Mouse (Mus musculus) urinary bladder, adult 2 months (tissue): ENCODE measurements around the gene Galnt2. TPM values are rescaled to one million over a fixed set of nuclear protein-coding genes. Genes with fewer than 3 reads are reported as not detected.

Experiments used
- DNase-seq: peaks from one replicate; pipeline ENCODE4 v3.0.0; 2022; ENCODE audit warnings: low spot score
- polyA plus RNA-seq: library from polyadenylated mRNA; depleted of rRNA; stranded (reverse); fragments of >200 nt; gene quantifications from 2 replicates; pipeline ENCODE4 v1.2.3, GENCODE M21; 2012

The Galnt2 gene
- polyA plus RNA-seq, 1 experiment: 57.3 TPM

DNA sequence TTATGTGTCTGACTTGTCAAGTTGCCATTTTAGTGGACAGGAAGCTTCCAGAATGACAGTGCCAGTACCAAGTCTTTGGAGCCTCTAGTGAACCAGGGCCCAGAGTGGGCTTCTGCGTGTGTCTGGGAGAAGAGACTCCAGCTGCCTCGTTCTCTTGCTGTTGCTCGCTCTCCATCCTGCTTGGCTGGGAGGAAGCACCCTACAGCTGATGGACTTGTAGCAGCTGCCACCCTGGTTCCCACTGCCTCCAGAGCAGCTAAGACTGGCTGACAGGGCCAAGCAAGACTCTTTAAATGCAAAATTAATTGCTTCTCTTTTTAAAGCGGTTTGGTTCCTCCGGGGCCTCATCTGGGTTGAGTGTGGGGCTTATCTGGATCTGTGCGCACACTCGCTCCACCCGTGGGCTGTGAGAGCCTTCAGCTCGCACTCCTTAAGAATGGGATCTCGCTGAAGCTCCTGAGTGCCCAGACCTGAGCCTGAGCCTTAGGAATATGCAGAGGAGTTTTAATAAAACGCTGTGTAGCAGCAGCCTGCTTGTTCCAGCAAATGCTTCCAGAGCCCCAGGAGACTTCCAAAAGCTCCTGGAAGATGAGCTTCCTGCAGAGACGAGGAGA lies 90.1 kb downstream of the Galnt2 start:
- DNase-seq: no peak

DNA sequence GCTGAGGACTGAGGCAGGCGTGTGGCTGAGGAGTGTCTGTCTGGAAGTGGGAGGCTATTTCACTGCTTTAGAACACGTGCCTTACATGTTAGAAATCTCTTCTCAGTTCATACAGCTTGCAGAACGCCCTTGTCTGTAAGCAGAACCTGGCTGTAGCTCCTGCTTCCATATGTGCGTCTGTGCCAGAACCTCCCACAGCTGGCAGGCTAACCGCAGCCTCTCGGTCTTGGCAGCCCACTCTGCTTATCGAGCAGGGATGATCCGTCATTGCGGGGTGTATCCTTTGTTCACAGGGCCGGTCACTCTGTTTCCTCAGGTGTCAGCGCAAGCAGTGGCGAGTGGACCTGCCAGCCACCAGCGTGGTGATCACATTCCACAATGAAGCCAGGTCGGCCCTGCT lies 92.2 kb downstream of the Galnt2 start:
- no peak for DNase-seq

DNA sequence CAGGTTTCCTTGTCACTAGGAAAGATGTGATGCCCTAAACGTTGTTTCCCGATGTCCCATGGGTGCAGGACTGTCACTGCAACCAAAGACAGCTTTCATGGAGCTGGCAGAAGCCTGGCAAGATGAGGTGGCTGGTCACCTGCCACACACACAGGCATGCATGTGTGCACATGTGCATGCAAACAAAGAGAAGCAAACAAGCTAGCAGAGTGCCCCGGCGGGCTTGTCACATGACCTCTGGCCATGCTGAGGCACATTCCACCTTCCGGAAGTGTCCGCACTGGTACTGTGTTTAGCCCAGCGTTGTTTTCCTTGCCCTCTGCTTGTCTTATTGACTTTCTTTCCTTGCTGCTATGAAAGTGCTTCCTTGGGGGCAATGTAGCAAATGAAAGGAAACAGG lies 97.1 kb downstream of the Galnt2 start:
- peak; percentile 44 for DNase-seq

DNA sequence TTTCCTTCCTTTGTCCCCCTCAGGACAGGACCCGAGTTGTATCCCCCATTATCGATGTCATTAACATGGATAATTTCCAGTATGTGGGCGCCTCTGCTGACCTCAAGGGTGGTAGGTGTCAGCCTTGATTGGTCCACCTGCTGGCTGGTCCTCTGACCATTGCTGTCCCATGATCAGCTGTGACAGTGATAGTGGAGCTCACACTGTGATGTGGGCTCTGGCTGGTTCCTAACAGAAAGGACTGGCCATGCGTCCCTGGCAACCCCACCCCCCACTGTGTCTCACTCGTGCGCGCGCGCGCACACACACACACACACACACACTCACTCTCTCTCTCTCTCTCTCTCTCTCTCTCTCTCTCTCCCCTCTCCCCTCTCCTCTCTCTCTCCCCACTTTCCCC lies 98.5 kb downstream of the Galnt2 start:
- no peak for DNase-seq

DNA sequence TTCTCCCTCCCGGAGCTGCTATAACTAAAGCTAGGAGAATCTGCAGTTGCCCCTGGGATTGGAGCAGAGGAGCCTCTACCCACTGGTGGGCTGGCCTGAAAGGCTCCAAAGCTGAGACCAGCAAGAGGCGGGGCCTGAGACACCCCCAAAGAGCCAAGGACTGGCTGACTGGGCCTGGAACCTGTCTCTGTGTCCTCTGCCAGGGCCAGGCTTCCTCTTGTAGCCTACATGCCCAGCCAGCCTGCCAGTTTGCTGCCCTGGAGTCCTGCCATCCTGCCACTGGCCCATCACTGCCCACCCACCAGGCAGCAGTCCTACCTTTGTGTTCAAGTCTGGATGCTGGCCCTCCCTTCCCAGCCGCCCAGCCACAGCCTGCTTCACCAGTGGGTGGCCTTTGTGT lies 99.2 kb downstream of the Galnt2 start:
- no peak for DNase-seq

DNA sequence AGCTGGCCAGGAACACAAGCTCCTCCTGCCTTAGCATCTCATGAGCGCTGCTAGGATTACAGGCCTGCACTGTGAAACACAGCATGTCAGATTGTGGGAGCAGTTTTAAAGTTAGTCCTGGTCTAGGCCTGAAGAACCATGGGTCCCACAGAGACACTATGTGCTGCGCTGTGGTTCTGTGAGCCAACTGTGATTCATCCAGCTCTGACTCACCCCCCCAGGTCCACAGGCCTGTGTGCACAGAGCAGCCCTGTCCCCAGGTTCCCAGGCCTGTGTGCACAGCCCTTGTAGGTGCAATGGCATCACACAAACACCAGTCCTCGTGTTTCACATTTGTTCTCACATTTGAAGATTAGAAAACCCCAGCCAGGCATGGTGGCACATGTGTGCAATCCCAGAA lies 99.9 kb downstream of the Galnt2 start:
- DNase-seq: no peak

DNA sequence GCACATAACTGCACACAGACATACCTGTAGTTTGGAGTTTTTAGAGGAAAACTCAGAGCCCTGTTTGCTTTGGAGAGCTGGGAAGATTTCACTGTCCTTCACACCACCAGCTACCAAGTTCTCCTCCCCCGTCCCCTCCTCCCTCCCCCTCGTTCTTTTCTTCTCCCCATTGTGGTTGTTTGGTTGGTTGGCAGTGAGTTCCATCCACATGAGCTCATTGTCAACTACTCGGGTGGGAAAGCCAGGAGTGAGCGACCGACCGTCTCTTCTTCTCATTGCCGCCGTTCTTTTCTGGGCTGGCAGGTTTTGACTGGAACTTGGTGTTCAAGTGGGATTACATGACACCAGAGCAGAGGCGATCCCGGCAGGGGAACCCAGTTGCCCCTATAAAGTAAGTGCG lies 100.5 kb downstream of the Galnt2 start:
- DNase-seq: no peak

DNA sequence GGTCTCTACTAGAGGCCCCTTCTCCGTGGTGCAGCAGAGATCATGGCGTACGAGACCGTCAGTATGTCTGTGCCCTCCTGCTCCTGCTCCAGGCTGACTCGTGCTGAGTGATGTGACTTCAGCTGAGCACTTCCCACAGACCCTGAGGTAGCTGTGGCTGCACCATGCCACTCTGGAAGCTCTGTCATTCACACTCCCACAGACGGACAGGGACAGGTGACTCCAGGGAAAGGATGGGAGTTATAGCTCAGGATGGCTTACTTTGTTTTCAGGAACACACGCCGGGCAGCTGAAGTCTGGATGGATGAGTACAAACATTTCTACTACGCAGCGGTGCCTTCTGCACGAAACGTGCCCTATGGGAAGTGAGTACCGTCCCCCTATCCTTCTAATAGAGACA lies 105.1 kb downstream of the Galnt2 start:
- DNase-seq: no peak

DNA sequence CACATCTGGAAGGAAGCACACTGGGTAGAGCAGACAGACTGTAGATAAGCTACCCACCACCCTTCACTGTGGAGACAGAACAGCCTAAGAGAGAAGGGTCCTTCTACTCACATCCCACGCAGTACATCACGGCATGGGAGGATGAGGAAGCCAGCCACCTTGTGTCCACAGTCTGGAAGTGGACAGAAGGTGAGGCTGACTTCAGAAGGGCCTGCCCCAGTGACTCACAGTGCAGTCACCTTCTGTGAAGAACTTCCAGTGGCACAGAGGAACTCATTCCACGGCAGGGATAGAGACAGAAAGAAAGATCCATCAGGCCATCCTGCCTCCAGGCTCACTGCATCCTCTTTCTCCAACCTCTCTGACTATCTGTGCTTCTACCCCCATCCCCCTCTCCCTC lies 108.6 kb downstream of the Galnt2 start:
- no peak for DNase-seq

DNA sequence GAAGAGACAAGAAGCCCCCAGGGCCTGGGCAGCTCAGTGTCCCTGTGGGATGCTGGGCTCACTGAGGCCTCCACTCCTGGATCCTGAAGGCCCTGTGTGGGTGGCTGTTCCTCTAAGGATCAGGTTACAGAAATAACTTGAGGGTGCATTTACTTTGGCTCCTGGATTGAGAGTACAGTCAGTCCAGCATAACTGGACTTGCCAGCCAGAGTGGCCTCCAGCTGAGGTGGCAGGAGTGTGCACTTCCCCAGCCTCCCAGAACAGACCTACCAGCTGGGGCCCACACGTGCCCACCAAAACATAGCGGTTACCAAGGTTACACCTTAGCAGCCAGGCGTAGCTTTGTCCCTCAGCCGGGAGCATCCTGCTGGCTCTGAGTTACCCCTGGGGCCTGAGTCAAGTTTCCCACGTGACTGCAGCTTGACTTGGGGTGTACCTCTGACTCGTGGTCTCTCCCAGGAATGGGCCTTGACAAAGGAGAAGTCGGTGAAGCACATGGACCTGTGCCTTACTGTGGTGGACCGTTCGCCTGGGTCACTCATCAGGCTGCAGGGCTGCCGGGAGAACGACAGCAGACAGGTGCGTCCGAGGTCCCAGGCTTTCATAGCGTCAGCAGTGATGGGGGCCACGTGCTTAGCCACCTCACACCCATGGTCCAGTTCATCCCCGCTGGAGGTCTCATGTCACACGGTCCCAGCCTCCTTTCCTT lies 109.3 kb downstream of the Galnt2 start:
- no peak for DNase-seq

DNA sequence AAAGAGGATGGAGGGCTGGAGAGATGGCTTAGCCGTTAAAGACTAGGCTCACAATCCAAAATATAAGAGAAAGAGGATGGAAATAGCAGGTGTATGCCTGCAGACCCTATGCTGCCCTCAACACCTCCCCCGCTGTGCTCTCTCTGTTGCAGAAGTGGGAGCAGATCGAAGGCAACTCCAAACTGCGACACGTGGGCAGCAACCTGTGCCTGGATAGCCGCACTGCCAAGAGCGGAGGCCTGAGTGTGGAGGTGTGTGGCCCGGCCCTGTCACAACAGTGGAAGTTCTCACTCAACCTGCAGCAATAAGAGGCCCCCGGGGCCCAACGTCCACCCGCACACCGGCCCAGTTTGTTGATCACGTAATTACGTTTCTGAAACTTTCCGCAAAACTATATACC lies 112.0 kb downstream of the Galnt2 start:
- no peak for DNase-seq

DNA sequence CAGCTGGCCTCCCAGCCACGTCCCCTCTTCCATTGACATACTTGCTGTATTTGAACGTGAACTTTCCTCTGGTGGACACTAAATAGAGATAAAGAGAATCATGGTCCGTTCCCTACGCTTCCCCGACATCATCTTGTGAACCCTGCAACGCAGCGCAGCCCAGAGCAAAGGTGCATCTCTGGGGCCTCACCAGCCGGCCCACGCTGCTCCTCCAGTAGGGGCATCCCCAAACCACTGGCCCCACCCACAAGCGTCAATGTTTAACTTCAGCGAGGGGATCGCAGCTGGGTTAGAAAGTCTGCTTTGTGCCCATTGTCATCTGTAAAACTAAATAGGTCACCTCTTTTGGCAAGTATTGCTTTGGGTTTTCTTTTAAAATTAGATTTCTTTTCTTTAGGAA lies 112.8 kb downstream of the Galnt2 start:
- DNase-seq: no peak

DNA sequence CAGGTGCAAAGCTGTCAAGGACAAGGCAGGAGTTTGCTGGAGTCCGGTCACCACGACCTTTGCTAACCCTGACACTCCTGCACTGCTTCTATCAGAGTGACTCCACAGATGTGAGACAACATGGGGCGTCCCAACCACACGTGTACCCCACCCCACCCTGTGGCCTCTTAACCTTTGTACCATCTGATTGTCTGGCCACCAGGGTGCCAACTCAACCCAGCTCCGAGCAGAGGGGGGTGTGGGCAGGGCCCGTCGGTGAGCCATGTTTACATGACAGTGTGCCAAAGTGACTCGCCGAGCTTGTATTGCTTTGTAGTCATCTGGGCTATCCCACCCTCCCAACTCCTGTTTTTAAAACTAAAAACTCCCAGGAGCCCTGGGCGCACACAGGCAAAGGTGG lies 113.9 kb downstream of the Galnt2 start:
- DNase-seq: no peak

DNA sequence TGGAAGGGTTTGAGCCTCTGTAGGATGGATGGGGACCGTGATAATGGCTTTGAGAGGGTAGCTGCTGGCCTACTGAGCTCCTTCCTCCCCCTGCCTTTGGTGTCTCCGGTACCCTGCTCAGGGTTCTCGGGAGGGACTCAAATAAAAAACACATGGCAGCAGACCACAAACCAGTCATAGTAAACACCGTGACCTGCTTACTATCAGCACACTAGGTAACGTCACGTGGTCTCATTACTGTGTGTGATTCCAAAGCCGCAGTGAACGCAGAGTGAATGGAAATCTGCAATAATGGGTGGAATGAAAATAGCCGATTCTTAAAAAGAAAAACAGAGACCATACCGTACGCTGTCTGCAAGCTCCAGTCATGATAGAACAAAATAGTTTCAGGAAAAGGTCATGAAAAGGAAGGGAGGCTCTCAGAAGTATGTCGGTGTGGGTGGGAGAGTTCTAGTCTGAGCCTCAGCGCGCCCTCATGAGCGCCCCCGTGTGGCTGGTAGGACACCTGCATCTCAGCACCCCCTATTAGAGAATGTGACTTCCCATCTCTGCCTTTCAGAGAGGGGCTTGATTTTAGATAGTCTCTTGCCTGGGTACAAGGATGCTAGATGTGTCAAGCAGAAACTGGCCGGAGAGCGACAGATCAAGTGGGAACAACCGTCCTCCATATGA lies 115.8 kb downstream of the Galnt2 start:
- DNase-seq: no peak

DNA sequence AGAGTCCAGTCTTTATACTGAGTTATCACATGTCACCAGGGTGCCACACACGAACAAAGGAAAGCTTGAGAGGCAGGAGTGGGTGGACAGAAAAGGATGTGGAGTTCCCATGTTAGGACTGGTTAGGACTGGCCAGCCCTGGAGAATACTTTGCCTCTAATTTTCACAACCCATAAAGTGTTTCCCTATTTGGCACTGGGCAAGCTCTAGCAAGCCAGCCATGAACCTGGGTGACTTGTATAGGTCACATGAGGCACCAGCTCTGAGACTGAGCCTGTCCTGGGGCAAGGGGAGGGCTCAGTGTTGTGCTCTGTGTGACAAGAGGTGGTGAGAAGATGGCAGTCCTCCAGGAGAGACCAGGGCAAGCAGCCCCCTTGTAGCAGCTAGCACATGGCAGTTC lies 116.9 kb downstream of the Galnt2 start:
- no peak for DNase-seq

DNA sequence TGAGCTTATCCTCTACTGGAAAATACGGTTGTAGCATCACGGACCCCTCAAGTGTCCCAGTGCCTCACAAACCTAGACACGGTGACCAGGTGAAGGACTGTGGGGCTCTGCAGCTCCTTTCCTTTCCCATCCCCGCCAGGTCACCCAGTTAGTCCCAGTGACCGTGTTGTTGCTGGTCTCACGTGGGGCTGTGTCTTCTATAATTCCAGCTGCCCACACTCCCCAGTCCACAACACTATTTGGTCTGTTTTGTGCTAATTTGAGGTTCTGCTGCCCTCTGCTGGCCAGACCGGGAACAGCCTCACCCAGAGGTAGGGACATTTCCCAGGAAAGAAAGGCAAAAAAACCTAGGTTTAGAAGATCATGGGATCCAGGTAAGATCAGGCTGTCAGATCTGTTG lies 118.5 kb downstream of the Galnt2 start:
- peak; percentile 83 for DNase-seq

DNA sequence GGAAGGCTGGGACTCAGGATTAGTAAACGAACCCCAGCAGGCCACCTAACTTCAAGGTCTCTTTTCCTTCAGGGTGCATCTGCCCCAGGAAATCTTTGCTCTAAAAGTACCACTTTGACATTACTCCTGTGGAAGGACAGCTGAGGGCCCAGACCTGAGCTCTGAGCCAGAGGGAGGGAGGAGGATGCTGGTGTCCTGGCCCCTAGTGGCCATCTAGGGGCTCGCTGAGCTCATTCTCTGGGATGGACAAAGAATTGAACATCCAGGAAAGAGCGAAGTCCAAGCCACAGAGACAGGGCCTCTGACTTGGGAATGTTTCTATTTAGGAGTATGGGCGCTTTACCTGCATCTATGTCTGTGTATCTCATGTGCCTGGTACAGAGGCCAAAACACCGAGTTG lies 120.4 kb downstream of the Galnt2 start:
- peak; percentile 11 for DNase-seq

DNA sequence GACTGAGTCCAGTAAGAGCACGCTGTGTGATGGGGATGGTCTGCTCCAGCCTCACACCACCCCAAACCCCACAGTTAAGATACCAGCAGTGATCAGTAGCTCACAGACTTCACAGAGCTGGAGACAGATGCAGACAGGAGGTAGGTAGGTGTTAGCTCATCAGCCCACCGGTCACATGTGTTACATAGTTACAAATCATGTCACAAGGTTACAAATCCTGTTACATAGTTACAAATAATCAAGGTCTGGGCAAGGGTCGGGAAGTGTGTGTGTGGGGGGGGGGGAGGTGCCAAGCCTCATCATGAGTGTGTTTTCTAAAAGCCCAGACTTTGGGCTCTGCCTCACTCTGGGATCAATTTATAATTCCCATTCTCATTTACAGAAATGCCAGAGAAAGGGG lies 129.7 kb downstream of the Galnt2 start:
- no peak for DNase-seq

DNA sequence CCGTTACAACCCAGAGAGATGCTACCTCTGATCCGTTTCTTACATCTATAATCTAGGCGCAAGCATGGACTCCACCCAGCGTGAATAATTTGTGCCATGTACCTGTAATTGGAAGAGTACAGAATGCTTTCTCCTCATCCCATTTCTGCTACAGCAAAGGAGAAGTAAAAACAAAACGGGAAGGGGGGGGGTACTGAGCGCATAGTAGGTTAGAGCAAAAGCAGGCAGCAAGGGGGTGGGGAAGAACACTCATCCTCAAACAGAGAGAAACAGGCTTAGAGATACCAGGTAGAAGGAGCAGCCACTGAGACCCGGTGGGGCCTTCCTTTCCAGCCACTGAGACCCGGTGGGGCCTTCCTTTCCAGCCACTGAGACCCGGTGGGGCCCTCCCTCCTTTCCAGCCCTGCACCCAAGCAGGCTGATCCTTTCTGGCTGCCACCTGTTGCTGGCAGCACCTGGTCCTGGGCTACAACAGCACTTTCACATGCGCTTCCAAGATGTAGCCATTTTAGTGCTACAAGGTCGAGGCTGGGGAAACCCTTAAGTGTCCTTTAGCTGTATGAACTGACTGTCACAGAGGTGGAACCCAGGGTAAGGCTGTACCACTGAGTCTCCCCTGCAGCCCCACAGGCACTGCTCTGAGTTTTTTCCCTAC lies 130.7 kb downstream of the Galnt2 start:
- DNase-seq: no peak

DNA sequence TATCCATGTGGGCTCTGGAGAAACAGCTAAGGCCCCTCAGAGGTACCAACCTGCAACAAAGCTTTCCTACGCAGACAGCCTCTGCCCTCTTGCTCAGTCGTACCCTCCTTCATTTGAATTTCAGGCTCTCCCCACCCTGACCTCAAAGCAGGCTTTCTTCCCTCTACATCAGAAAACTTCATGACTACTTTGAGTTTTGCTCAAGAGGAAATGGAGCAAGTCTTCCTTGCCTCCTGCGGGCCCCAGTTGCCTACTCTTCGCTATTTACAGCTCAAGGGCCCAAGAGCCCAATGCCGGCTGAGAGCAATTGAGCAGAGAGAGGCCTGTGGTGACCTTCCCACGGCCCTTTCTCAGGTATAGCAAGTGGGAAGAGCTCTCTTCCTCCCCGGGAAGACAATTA lies 131.4 kb downstream of the Galnt2 start:
- no peak for DNase-seq

DNA sequence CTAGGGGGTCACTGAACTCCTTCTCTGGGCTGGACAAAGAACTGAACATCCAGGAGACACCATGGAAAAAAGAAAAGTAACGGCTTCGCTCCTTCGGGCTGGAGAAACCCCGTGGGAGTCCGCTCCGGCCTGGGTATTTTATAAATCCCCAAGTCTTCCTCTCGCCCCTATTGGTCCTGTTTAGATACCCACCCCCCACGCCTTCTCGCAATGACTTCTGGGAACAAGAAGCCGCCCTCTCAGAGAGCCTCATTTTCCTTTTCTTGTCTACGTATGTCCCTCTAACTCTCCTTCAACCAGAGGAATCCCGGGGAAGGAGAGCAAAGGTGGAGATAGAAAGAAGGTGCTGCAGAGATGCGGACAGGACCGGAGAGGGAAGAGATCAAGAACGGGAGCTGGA lies 132.1 kb downstream of the Galnt2 start:
- DNase-seq: no peak

DNA sequence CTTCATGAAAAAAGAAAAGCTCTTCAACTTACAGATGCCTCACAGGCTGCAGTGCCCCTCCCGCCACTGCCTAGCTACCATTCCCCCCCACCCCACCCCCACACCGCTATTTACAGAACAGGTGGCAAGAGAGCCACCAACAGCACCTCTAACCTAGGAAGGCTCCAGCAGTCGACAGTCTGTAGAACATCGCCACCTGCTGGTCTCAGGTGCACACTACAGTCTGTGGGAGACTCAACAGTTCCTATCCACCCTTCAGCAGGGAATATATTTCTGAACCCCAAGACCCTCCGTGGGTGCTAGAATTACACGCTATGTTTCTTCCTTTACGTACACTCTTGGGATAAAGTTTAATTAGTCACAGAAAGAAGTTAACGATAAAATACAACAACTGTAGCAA lies 137.0 kb downstream of the Galnt2 start:
- DNase-seq: no peak
